Comparison of ENCODE assay signal across 9 mouse cellular contexts in genomic region chr8:117282141-117282950, GRCm38 (mm10). TPM values are rescaled to one million over a fixed set of nuclear protein-coding genes. Genes with fewer than 3 reads are reported as not detected.
DNase-seq lines count a peak whose midpoint lies in the region; ATAC-seq and TF ChIP-seq lines count a peak whose summit lies in the region.
"Had no signal": no experiment of that assay in that cellular context is flagged by ENCODE, and none has a peak within 500 bp of the region (broad histone marks: within the 10 kb centered on the region; RNA-seq: fewer than 3 reads in every experiment).

No protein-coding gene starts in this region.

- H3K4me1 ChIP-seq in hindbrain, embryonic 12.5 days: peaks cover 60% of the 10 kb centered on the region
- peaks cover 72% of the 10 kb centered on the region for H3K4me1 ChIP-seq in hindbrain, embryonic 13.5 days (replicated peaks)
- peaks cover 16% of the 10 kb centered on the region for H3K4me1 ChIP-seq in intestine, postnatal 0 days (replicated peaks; ENCODE audit: control insufficient read depth, insufficient read depth, low read length)

- H3K9ac ChIP-seq in hindbrain, embryonic 12.5 days: no peak overlapping the region
- no peak overlapping the region for H3K9ac ChIP-seq in hindbrain, embryonic 13.5 days
- H3K9ac ChIP-seq in intestine, postnatal 0 days (ENCODE audit: low read depth, low read length): peak overlapping the region; percentile 18; the same call in 1 of the 2 replicates

- intact Hi-C loops in left cerebral cortex, postnatal 10 days (cut with DNase I): no loop called here

- no peak overlapping the region for H3K4me3 ChIP-seq in hindbrain, embryonic 12.5 days
- no peak overlapping the region for H3K4me3 ChIP-seq in hindbrain, embryonic 13.5 days
- no peak overlapping the region for H3K4me3 ChIP-seq in intestine, postnatal 0 days (ENCODE audit: low read depth, low read length)

- no peak overlapping the region for H3K4me2 ChIP-seq in hindbrain, embryonic 12.5 days (replicated peaks)
- no peak overlapping the region for H3K4me2 ChIP-seq in hindbrain, embryonic 13.5 days
- H3K4me2 ChIP-seq in intestine, postnatal 0 days (replicated peaks; ENCODE audit: low read depth): peak overlapping the region; percentile 35

- no peaks in the 10 kb centered on the region for H3K27me3 ChIP-seq in hindbrain, embryonic 12.5 days
- no peaks in the 10 kb centered on the region for H3K27me3 ChIP-seq in hindbrain, embryonic 13.5 days
- no peaks in the 10 kb centered on the region for H3K27me3 ChIP-seq in intestine, postnatal 0 days (replicated peaks; ENCODE audit: control insufficient read depth, insufficient read depth, low read length)
- H3K27me3 ChIP-seq: Patski had no signal

- peak overlapping the region; percentile 44; the same call in 1 of the 2 replicates for H3K27ac ChIP-seq in hindbrain, embryonic 12.5 days
- no peak overlapping the region; the same call in 1 of the 2 replicates for H3K27ac ChIP-seq in hindbrain, embryonic 13.5 days
- peak overlapping the region; percentile 70 for H3K27ac ChIP-seq in intestine, postnatal 0 days (ENCODE audit: low read depth, low read length)

- TF ChIP-seq CTCF in intestine, postnatal 0 days (IDR thresholded peaks at IDR 0.05; ENCODE audit: low read depth): peak; percentile 54

- 57% methylated on average over 17 of the region's 17 CpGs for WGBS in hindbrain, embryonic 12.5 days
- WGBS in hindbrain, embryonic 13.5 days: 63% methylated on average over 17 of the region's 17 CpGs
- WGBS in intestine, postnatal 0 days: 20% methylated on average over 17 of the region's 17 CpGs

- peaks cover 9% of the 10 kb centered on the region; the same call in 1 of the 2 replicates for H3K36me3 ChIP-seq in hindbrain, embryonic 12.5 days
- peaks cover 18% of the 10 kb centered on the region for H3K36me3 ChIP-seq in hindbrain, embryonic 13.5 days
- H3K36me3 ChIP-seq in intestine, postnatal 0 days (ENCODE audit: control insufficient read depth, insufficient read depth): peaks cover 21% of the 10 kb centered on the region

- peak; percentile 60 to 61 for DNase-seq in lung, postnatal 4 days
- no peak for DNase-seq in left cerebral cortex, postnatal 10 days (ENCODE audit: extremely low spot score in 1 of 2, low spot score in 2 of 2)
- DNase-seq in layer of hippocampus, postnatal 25 days (ENCODE audit: extremely low spot score in 1 of 2, low spot score in 1 of 2): no peak
- DNase-seq in right cerebral cortex, postnatal 36 days (ENCODE audit: low spot score in 2 of 2): no peak

- H3K9me3 ChIP-seq in hindbrain, embryonic 12.5 days (replicated peaks): no peaks in the 10 kb centered on the region
- no peaks in the 10 kb centered on the region for H3K9me3 ChIP-seq in hindbrain, embryonic 13.5 days
- no peaks in the 10 kb centered on the region for H3K9me3 ChIP-seq in intestine, postnatal 0 days (ENCODE audit: control insufficient read depth)

- no peak for ATAC-seq in hindbrain, embryonic 12.5 days (ENCODE audit: low FRiP score)
- ATAC-seq in hindbrain, embryonic 13.5 days (ENCODE audit: low FRiP score): no peak
- peak; percentile 63 for ATAC-seq in common myeloid progenitor, adult 5-6 weeks (replicated peaks; ENCODE audit: low read depth, poor library complexity, severe bottlenecking)
- peak; percentile 9; the same call in 1 of the 2 replicates for ATAC-seq in intestine, postnatal 0 days
- ATAC-seq: Patski had no signal

RNA-seq across cellular contexts. Expression of gene Cmip, which starts 25.5 kb away (rescaled TPM):
- 64.6 and 67.0 TPM in 2 replicates for polyA plus RNA-seq in hindbrain, embryonic 12.5 days (2016; fragmentation: Nextera tagmentation; extraction: Ambion mirVana)
- polyA plus RNA-seq in hindbrain, embryonic 13.5 days (2015; fragmentation: Nextera tagmentation; extraction: Ambion mirVana): 87.3 and 90.2 TPM in 2 replicates
- total RNA-seq in common myeloid progenitor, adult 5-6 weeks (2017): 20.5 and 29.0 TPM in 2 replicates
- 47.1 and 48.9 TPM in 2 replicates for polyA plus RNA-seq in intestine, postnatal 0 days (2015; fragmentation: Nextera tagmentation; extraction: Ambion mirVana)
- total RNA-seq in left cerebral cortex, postnatal 10 days (2021): 100 to 1,000 TPM; 369 to 379 TPM
- total RNA-seq in layer of hippocampus, postnatal 25 days (2021): 100 to 1,000 TPM; 288 to 289 TPM

Comparison
In these comparisons a context has a peak if more than half of its experiments do, and no peak if none do; other contexts are left out.
1. ATAC-seq: peak in common myeloid progenitor, adult 5-6 weeks (single experiment) and intestine, postnatal 0 days (single experiment); none in hindbrain, embryonic 12.5 days (single experiment) and hindbrain, embryonic 13.5 days (single experiment).
2. DNase-seq: peak in lung, postnatal 4 days (2 of 2); none in left cerebral cortex, postnatal 10 days (0 of 2), layer of hippocampus, postnatal 25 days (0 of 2) and right cerebral cortex, postnatal 36 days (0 of 2).